Mouse (Mus musculus) stomach, postnatal 0 days (tissue): ENCODE measurements around the gene Fuca1.

Source experiments
- CTCF ChIP-seq: IDR thresholded peaks from 2 replicates; pipeline ENCODE4 v1.5.1; 2016; ENCODE audit warnings: antibody characterized with exemption, low read depth, mild to moderate bottlenecking, moderate library complexity
- EP300 ChIP-seq: optimal IDR thresholded peaks from 2 replicates; pipeline ENCODE3; 2016; ENCODE audit warnings: antibody characterized with exemption

GRCm38 (mm10) chr4:135895071-135895571 lies 25.4 kb upstream of the Fuca1 start, which contains the start of gene Cnr2:
- TF ChIP-seq CTCF (no peak), EP300 (no peak)
